Mouse (Mus musculus): ENCODE results near the gene Olfr71. TPM values are rescaled to one million over a fixed set of nuclear protein-coding genes. Genes with fewer than 3 reads are reported as not detected.

The Olfr71 gene
- polyA plus RNA-seq (2012; rRNA removed): not detected in 2 replicates

- no peak for DNase-seq (ENCODE audit: low read depth, low spot score)
- 33% methylated on average over 6 of the region's 6 CpGs for WGBS
Measured at GRCm38 (mm10) chr4:43709869-43710268, at the start of gene Olfr71. Gene Olfr71 (minus strand): TSS chr4:43710255.

GRCm38 (mm10) chr4:43757213-43757612 lies 47.2 kb upstream of the Olfr71 start:
- WGBS: 50% methylated on average over 6 of the region's 6 CpGs
- DNase-seq (ENCODE audit: low read depth, low spot score): no peak

GRCm38 (mm10) chr4:43745187-43745586 lies 35.1 kb upstream of the Olfr71 start:
- 13% methylated on average over 6 of the region's 6 CpGs for WGBS
- no peak for DNase-seq (ENCODE audit: low read depth, low spot score)

GRCm38 (mm10) chr4:43743099-43743498 lies 33.0 kb upstream of the Olfr71 start:
- WGBS: 38% methylated on average over 1 of the region's 1 CpGs
- DNase-seq (ENCODE audit: low read depth, low spot score): no peak

- no peak for DNase-seq (ENCODE audit: low read depth, low spot score)
- 39% methylated on average over 4 of the region's 4 CpGs for WGBS
Measured at GRCm38 (mm10) chr4:43742637-43743036, 32.6 kb upstream of the Olfr71 start.

GRCm38 (mm10) chr4:43741526-43741925 lies 31.5 kb upstream of the Olfr71 start:
- 31% methylated on average over 5 of the region's 5 CpGs for WGBS
- no peak for DNase-seq (ENCODE audit: low read depth, low spot score)

GRCm38 (mm10) chr4:43738989-43739674 lies 29.1 kb upstream of the Olfr71 start:
- DNase-seq (ENCODE audit: low read depth, low spot score): no peak
- WGBS: 43% methylated on average over 8 of the region's 8 CpGs

- no peak for DNase-seq (ENCODE audit: low read depth, low spot score)
- 73% methylated on average over 6 of the region's 6 CpGs for WGBS
Measured at GRCm38 (mm10) chr4:43737144-43737543, 27.1 kb upstream of the Olfr71 start.

GRCm38 (mm10) chr4:43733186-43733585 lies 23.1 kb upstream of the Olfr71 start:
- WGBS: 80% methylated on average over 5 of the region's 5 CpGs
- DNase-seq (ENCODE audit: low read depth, low spot score): no peak

GRCm38 (mm10) chr4:43732171-43732570 lies 22.1 kb upstream of the Olfr71 start:
- 11% methylated on average over 1 of the region's 1 CpGs for WGBS
- no peak for DNase-seq (ENCODE audit: low read depth, low spot score)

- DNase-seq (ENCODE audit: low read depth, low spot score): no peak
- WGBS: 66% methylated on average over 21 of the region's 21 CpGs
Measured at GRCm38 (mm10) chr4:43730750-43731297, 20.8 kb upstream of the Olfr71 start.

- no peak for DNase-seq (ENCODE audit: low read depth, low spot score)
- 53% methylated on average over 14 of the region's 14 CpGs for WGBS
Measured at GRCm38 (mm10) chr4:43729794-43730550, 19.9 kb upstream of the Olfr71 start, which contains the start of gene Spaar. Gene Spaar (plus strand): TSS chr4:43730034.

GRCm38 (mm10) chr4:43729126-43729525 lies 19.1 kb upstream of the Olfr71 start:
- 59% methylated on average over 3 of the region's 3 CpGs for WGBS
- DNase-seq (ENCODE audit: low read depth, low spot score): no peak

GRCm38 (mm10) chr4:43728576-43728954 lies 18.5 kb upstream of the Olfr71 start:
- peak; percentile 11 for DNase-seq (ENCODE audit: low read depth, low spot score)
- WGBS: 6% methylated on average over 5 of the region's 5 CpGs

GRCm38 (mm10) chr4:43727718-43728575 lies 17.9 kb upstream of the Olfr71 start:
- WGBS: 58% methylated on average over 7 of the region's 7 CpGs

GRCm38 (mm10) chr4:43726995-43727394 lies 16.9 kb upstream of the Olfr71 start, which contains the start of gene Hrct1:
Gene Hrct1 (plus strand): TSS chr4:43727188.
- WGBS: 15% methylated on average over 3 of the region's 3 CpGs
- peak; percentile 35 for DNase-seq (ENCODE audit: low read depth, low spot score)

More at GRCm38 (mm10) chr4:43727718-43728575, 17.9 kb upstream of the Olfr71 start:
- DNase-seq (ENCODE audit: low read depth, low spot score): no peak

GRCm38 (mm10) chr4:43726228-43726993 lies 16.4 kb upstream of the Olfr71 start:
- no peak for DNase-seq (ENCODE audit: low read depth, low spot score)
- WGBS: 45% methylated on average over 12 of the region's 12 CpGs

GRCm38 (mm10) chr4:43724764-43725163 lies 14.7 kb upstream of the Olfr71 start:
- 40% methylated on average over 1 of the region's 1 CpGs for WGBS
- no peak for DNase-seq (ENCODE audit: low read depth, low spot score)

GRCm38 (mm10) chr4:43722191-43722590 lies 12.1 kb upstream of the Olfr71 start:
- DNase-seq (ENCODE audit: low read depth, low spot score): no peak
- WGBS: 86% methylated on average over 4 of the region's 4 CpGs
